Mouse (Mus musculus) liver (tissue): ENCODE measurements at regions not wholly inside any gene's neighbourhood (a gene's known extent, or its start where the extent isn't known, plus 50 kb on each side); places are given as distances from the start of the nearest gene placed in this dataset.

Experiments
- DNase-seq: peaks from one replicate; pipeline ENCODE4 v3.0.0-alpha.2; 2020; ENCODE audit warnings: mixed read lengths

GRCm38 (mm10) chr13:37468304-37469178, 123.5 kb downstream of the Ly86 start:
- DNase-seq: no peak

- no peak for DNase-seq
Measured at GRCm38 (mm10) chr13:37470230-37470907, 125.4 kb downstream of the Ly86 start.

DNA sequence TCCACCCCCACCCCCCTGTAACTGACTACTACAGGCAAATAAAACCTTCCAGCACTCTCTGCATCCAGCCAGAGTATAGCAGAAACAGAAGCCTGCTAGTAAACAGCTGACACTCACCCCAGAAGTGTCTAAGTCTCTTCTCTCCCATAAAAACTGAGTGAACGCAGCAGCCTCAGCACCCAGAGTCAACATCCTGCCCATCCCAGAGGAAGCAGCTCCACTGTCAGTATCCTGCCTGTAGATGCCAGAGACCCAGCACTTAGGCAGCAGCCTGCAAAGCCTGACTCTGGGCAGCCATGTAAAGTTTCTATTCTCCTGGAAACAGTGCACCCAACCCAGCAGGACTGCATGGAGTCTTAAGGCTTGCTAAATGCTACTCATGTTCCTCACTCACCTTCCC, 128.4 kb downstream of the Ly86 start:
- DNase-seq: no peak

DNA sequence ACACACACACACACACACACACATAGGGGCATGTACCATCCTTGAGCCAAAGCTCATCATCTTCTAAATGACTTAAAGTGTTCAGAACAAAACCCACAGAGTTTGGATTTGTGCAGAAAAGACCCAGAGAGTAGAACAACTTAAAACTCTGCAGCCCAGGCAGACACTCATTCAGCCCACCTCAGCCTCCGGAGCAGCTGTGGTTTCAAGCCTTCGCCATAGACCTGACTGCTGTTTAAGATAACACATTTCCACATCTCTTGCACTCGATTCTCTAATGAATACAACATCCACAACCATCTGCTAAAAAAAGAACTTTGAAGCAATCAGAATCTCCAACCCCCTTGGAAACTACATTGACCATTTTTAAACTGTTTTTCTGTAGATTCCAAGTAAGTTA, 130.8 kb downstream of the Ly86 start:
- DNase-seq: no peak

DNA sequence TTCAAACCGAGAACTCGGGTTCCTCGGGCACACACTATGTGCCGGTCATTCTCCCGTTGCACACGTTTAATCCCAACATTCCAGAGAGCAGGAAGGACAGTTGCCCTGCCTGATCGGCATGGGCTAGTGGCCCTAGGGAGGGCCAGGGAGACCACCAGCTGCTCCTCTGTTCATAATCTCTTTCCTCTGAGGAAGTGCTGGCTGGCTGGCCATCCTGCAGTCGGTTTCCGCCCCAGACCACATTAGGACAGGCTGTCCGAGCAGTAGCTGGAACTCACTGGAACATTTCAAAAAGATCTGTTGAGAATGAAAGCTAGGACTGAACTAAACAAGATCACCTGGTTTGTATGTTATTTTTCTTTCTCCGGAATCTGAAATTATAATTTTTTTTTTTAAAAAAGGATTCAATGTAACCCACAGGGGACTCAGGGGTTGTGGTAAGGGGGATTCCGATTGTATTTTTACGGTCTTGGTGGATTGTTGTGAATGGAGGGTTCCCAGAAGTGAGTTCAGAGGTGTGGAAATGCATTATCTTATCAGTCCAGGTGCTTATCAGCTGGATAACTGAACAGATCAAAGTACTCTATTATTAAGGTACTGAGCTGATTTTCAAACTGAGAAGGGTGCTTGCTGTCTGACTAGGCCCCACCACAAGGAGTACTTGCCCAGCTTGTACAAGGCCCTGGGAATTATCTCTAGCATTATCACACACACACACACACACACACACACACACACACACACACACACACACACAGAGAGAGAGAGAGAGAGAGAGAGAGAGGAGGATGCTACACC, 131.4 kb downstream of the Ly86 start:
- peak; percentile 18 for DNase-seq

DNA sequence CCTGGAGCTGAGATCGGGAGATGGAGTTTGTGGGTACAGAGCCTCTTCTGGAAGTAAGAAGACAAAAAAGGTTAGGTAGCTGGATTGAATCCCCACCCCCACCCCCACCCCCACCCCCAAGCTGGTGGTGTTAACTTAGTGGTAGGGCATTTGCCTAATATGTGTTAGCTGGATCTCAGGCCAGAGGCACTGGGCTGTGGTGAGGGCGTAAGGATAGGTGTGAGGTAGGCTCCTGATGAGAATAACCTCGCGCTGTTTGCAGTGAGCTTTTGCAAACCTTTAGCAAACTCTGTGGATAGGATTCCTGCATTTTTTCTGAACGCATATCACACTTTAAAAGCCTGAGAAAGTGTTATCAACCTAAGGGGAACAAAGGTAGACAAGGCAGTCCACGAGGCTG, 132.3 kb downstream of the Ly86 start:
- DNase-seq: no peak

DNA sequence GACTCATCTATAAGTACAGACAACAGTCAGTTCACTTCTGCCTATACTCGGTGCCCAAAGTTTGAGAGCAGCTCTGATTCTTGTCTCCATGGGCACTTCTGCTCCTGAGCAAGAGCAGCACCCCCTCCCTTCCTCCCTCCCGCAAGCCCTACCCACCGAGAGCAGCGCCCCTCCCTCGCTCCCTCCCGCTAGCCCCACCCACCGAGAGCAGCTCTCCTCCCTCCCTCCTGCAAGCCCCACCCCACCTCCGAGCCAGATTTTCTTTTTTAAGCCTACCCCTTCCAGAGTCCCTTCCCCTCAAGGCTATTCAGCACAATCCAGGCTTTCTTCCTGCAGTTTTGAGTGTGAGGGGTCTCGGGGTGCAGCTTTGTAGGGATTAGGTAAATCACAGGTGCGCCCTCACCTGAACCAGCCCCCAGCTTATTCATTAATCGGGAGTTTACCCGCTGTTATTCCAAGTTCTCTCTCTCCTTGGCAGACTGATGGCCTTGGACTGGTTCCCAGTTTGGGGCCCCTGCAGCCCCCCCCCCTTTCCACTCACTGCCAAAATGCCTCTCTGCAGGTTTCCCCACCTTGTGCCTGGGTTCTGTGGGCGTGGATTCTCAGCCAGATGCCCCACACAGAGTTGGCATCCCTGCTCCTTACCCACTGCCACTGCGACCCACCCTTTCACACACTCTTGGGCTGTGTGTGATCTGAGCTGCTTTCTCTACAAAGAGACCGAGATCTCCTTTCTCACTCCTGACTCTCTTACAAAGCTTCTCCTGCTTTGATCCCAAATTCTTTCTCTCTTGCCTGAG, 132.9 kb downstream of the Ly86 start:
- peak; percentile 83 for DNase-seq

GRCm38 (mm10) chr13:37479182-37479691, 134.2 kb downstream of the Ly86 start:
- no peak for DNase-seq

- no peak for DNase-seq
Measured at GRCm38 (mm10) chr13:37481514-37481913, 136.5 kb downstream of the Ly86 start.

- DNase-seq: no peak
Measured at GRCm38 (mm10) chr13:37482038-37482437, 137.0 kb downstream of the Ly86 start.

GRCm38 (mm10) chr13:37482589-37482988, 137.6 kb downstream of the Ly86 start:
- peak; percentile 62 for DNase-seq

DNA sequence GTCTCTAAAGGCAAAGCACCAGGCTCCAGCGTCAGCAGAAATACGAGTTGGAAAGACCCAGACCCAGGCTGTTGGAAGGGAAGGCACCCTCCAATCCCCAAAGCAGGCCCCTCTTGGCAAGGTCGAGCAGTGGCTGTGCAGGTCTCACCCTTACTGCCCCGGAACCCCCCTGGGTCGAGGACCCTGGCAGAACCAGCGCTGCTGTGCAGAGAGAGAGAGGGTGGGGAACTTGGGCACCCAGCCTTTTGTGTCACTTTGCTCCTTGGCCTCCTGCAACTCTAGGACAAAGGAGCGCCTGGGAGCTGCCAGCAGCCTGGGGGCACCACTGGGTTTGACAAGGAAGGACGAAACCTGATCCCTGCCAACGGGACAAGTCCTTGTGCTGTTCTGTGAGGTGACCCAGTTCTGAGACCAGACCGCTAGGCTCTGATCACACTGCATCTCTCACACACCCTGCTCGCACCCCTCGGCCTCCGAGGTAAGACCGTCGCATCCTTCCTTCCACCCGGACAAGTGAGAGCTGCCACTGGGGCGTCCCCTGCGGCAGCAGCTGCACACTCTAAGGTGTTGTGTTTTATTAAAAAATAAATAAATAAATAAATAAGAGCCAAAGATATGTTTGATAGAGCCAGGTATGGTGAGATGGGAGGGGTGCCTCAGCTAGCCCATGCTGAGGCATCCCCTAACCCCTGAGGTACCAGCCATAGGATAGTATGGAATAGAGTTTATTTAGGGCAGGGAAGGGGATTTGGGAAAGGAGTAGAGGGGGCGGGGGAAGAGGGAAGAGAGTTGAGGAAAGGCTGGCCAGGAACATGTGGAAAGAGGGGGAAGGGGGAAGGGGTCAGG, 138.2 kb downstream of the Ly86 start:
- no peak for DNase-seq

- no peak for DNase-seq
Measured at GRCm38 (mm10) chr13:37484631-37485030, 139.6 kb downstream of the Ly86 start.

GRCm38 (mm10) chr13:37492115-37493001, 147.3 kb downstream of the Ly86 start:
- DNase-seq: no peak

GRCm38 (mm10) chr13:37493331-37493730, 148.3 kb downstream of the Ly86 start:
- no peak for DNase-seq

DNA sequence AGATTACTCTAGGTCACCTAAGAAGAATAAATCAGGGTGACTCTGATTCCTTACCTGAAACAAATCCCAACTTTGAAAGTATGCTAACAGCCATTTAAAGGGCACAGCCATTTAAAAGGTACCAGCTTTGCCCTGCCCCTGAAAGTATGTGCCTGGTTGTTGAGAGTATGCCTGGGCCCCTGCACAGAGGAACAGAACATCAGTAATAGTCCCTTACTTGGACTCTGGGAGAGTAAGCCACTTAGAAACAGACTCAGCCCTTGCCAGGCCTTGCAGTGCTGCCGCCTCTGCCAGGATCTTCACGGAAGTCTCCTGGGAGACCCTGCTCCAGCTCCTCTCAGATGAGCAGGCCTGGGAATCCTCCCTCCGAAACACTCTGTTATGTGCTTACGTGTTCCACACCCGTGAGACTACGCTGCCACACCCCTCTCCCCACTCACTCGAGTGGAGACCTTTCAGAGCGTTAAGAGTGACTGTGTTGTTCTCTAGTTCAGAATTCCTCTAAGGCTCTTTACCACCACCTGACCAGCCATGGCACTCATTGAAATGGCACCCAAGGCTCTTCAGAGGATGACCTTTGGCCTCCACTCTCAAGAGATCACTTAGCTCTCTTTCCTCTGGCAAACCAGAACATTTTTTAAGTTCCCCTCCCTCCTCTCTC, 150.4 kb downstream of the Ly86 start:
- DNase-seq: no peak

- DNase-seq: no peak
Measured at GRCm38 (mm10) chr13:37497986-37498385, 153.0 kb downstream of the Ly86 start.

DNA sequence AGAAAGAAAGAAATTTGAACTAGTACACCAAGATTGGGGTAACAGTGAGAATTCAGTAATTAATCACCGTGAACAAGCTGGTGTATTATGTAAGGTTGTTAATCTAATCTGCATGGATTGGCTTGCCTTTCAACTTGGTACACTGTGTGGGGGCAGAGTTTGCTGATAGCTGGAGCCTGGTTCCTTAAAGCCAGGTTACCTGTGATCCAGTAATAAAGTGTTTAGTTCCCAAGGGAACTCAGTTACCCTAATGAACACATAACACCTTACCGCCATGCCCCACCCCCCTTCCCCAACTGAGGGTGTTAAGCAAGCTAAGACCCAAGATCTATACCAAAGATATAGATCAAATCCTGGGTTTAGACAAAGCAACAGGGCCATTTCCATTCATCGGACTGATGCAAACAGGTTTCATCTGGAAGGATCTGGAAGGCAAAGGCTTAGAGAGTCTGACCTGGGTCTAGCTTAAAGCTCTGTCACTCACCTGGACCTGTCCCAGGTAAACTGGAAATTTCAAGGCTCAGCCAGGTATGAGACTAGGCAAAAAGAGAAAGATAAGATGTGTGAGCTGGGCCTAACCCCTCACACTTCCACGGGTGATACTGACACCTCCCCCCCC, 155.8 kb downstream of the Ly86 start:
- DNase-seq: no peak

DNA sequence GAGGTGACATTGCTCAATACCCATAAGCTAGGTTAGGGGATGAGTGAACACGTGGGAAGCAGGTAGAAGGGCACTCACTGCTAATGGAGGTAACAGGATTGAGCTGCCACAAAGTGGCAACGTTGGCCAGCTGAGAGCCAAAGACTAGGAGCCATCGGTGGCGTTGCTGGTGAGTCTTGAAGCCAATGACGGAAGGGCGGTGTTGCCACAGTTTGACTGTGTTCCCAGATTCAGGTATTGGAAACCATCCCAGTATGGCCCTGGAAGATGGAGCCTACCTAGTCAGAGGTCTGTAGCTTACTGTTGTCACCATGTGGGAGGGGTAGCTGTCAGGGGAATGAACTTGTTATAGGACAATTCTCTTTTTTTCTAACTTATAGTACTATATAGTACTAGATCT, 158.4 kb downstream of the Ly86 start:
- no peak for DNase-seq
